Mouse (Mus musculus): ENCODE data around the gene Ftl1.

DNA sequence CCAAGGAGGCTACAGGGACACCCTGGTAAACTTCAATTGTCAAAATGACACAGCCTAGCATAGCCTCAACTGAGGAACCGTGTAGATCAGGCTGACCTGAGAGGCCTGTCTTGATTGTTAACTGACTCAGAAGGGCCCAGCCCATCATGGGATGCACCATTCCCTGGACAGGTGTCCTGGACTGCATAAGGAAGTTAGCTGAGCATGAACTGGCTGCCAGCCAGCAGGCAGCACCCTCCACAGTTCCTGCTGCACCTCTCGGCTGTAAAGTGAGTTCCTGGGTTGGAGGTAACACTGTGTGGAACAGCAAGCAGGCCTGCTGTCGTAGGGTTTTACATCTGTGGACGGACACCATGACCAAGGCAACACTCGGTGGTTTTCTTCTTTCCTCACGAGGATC, 47.9 kb upstream of the Ftl1 start:
- TF ChIP-seq CTCF (IDR thresholded peaks at IDR 0.05; ENCODE audit: insufficient read depth, low read depth, low read length) (no peak), POLR2A (IDR thresholded peaks at IDR 0.05; ENCODE audit: insufficient read depth, low read depth, low read length) (no peak)
